Mouse (Mus musculus): Measurements from ENCODE around the gene Uba6.

DNA sequence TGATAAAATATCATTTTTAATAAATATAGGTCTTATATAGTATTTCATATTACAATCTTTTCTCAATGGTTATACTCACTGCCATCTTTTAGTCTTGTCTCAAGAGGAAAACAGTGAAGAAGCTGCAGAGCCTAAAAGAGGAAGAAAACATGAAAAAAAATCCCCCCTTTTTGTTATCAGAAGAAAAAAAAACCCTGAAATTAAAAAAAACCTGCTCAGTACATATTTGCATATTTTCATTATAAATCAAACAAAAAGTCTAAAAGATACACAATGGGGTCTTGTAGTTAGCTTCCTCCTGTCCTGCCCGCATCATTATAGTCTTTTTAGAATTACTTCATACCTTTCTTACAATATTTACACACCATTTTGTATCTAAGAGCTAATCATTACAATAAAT, 43.9 kb downstream of the Uba6 start:
- TF ChIP-seq EP300 (IDR thresholded peaks at IDR 0.05) (no peak), CTCF (IDR thresholded peaks at IDR 0.05) (no peak)
